Mouse (Mus musculus) CD4-positive naive resting alpha-beta T cell, adult 57 days (primary cell): ENCODE data around the gene 1700003F12Rik. TPM values are rescaled to one million over a fixed set of nuclear protein-coding genes. Genes with fewer than 3 reads are reported as not detected.

Source experiments
- total RNA-seq: library from RNA; stranded (reverse); gene quantifications from one replicate; pipeline ENCODE4 v1.2.4, GENCODE M21; 2023

The 1700003F12Rik gene
- 0.89 TPM for total RNA-seq

GRCm38 (mm10) chr2:154546711-154547110 lies at the start of gene 1700003F12Rik:
Gene 1700003F12Rik, plus strand, starts transcription at chr2:154547085.

GRCm38 (mm10) chr2:154551476-154551875 lies 4.6 kb downstream of the 1700003F12Rik start, which contains the start of gene Actl10:
Gene Actl10, plus strand, starts transcription at chr2:154551776.

DNA sequence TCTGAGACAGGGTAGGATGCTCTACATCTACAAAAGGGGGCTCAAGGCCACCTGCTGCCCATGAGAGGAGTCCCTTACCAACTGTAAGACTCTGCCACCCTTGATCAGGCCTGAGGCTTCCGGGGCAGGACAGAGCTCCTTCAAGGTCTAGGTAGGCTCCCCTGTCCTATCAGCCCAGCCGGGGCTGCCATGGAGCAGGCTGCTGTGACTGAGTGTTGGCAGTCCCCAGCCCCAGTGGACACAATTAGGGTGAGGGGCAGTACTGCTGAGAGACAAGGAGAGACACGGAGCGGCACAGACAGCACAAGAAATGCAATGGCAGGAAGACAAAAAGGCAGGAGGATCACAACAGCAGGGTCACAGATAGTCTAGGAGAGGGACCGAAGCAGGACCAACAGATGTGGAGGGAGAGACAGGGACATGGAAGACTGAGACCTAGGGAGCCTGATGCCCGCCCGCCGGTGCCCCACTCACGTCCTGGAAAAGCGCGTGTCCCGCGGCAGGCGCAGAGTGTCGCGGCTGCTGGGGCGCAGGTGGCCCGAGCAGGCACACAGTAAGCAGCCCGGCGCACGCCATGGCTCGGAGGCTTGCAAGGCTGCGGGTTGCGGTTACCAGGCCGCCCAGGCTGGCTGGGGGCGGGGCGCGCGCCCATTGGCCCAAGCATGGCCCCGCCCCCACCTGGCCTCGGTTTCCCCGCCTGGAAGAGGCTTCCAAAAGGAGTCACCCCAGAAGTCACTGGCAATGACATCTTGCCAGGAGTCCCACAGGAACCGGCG lies 11.6 kb downstream of the 1700003F12Rik start, which contains the start of gene Necab3:
Gene Necab3 (minus strand): TSS at position 627 of the 776 bp plus-strand sequence.

GRCm38 (mm10) chr2:154569836-154570286 lies 23.0 kb downstream of the 1700003F12Rik start, which contains the start of gene E2f1:
Gene E2f1, minus strand, starts transcription at chr2:154569892.

Other genes starting within 250 kb of the 1700003F12Rik start
- not detected for gene Bpifb9b, start 239.9 kb upstream of the 1700003F12Rik start, total RNA-seq
- 15.8 TPM for gene Cdk5rap1, start 174.1 kb upstream of the 1700003F12Rik start, total RNA-seq
- gene Snta1, start 139.0 kb upstream of the 1700003F12Rik start, total RNA-seq, result 0.68 TPM
- gene Cbfa2t2, start 110.6 kb upstream of the 1700003F12Rik start, total RNA-seq, result 36.3 TPM
- gene Actl10, start 4.7 kb downstream of the 1700003F12Rik start, total RNA-seq, result 1.2 TPM
- 0.95 TPM for gene Necab3, start 11.8 kb downstream of the 1700003F12Rik start, total RNA-seq
- 1.5 TPM for gene E2f1, start 22.8 kb downstream of the 1700003F12Rik start, total RNA-seq
- 9.5 TPM for gene Pxmp4, start 56.6 kb downstream of the 1700003F12Rik start, total RNA-seq
- gene Zfp341, start 66.2 kb downstream of the 1700003F12Rik start, total RNA-seq, result 6.6 TPM
- gene 4930519P11Rik, start 66.4 kb downstream of the 1700003F12Rik start, total RNA-seq, result not detected
- 169 TPM for gene Chmp4b, start 104.6 kb downstream of the 1700003F12Rik start, total RNA-seq
- gene Gm14214, start 222.9 kb downstream of the 1700003F12Rik start, total RNA-seq, result not detected
- gene Raly, start 244.0 kb downstream of the 1700003F12Rik start, total RNA-seq, result 245 TPM
- not detected for gene a, start 244.3 kb downstream of the 1700003F12Rik start, total RNA-seq